Mouse (Mus musculus) cerebellum, adult 2 months (tissue): Measurements from ENCODE around the gene Oxtr.

Source experiments
- CTCF ChIP-seq: fragments of 200-500 bp; IDR thresholded peaks from 2 replicates; pipeline ENCODE4 v1.5.1; 2011; ENCODE audit warnings: low read depth, mild to moderate bottlenecking, control low read depth, low read length, moderate library complexity, borderline replicate concordance; ENCODE audit not compliant: insufficient read depth
- POLR2A ChIP-seq: fragments of 200-500 bp; IDR thresholded peaks from 2 replicates; pipeline ENCODE4 v1.6.1; 2011; ENCODE audit warnings: low read length, control low read depth, borderline replicate concordance; ENCODE audit not compliant: insufficient read depth

DNA sequence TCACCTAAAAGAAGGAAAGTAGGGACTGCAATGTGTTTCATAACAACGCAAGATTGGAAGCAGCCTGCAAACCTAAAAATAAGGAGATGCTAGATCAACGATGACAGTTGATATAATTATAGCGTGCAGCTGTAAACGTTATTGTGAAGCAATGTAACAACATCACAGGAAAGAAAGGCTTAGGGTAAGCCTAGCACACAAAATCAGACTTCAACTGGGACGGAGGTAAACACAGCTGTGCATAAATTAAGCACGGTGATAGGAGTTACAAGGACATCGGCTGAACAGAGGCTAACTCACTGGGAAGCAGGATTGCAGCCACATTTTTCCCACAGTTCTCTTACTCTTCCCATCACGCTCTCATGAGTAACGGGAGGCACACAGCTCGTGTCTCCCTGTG is 34.7 kb upstream of the Oxtr start:
- TF ChIP-seq POLR2A: no peak
- TF ChIP-seq CTCF: no peak
